Mouse (Mus musculus) layer of hippocampus, adult 8-10 months (tissue): ENCODE measurements at regions not wholly inside any gene's neighbourhood (a gene's known extent, or its start where the extent isn't known, plus 50 kb on each side); places are given as distances from the start of the nearest gene placed in this dataset.

ENCODE experiments used
- DNase-seq, 2 experiments: peaks; one replicate each; pipeline ENCODE4 v3.0.0; 2022; ENCODE audit warnings: low spot score in 2 of 2

- DNase-seq = peak; percentile 57 to 72
Observed at GRCm38 (mm10) chr8:115428528-115429290, 278.9 kb downstream of the Maf start.

DNA sequence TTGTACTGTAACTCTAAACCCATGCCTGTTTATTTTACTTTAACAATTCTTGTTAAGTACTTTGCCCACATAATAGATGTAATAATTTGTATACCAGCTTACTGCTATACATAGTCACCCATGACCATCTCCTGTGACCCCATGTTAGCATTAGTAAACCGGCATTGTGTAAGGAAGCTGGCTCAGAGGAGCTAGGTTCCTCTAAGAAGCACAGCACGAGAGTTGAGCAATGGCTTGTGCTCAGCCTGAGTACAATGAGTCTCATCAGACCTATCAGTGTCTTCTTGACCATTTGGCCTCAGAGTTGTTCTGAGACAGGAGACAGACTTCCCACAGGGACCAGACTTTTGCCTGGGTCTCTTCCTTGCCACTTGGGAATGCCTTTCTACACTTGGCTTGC lies 279.6 kb downstream of the Maf start:
- DNase-seq = no peak

DNA sequence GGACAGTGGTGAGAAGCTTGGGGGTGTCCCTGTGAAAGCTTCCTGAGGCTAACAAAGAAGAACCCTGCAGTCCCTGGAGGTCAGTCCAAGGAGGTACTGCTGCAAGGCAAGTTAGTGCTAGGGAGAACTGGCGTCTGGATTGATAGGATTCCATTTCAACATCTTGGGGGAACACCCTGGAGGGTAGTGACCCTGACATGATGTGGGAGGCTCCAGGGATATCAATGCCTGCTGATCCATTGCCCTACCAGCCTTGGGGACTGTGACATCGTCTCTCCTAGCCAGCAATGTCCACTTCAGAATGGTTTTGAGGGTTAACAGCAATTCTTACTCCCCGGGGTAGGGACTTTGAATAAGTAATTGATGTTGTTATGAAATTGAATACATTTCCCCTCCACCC lies 280.1 kb downstream of the Maf start:
- no peak for DNase-seq

DNA sequence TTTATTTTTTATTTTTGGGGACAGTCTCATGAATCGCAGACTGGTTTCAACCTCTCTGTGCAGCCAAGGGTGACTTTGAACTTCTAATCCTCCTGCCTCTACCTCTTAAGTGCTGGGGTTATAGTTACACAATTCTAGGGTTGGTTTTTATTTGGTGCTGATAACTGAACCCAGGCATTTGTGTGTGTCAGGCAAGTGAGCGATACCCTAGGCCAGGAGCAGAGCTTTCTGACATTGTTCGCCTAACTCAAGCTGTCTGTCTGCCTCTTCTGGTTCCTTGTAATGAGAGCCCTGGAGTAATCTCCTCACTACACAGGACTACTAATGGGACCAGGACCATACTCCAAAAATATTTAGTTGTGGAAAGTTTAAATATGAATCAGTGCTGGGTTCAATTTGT lies 281.1 kb downstream of the Maf start:
- DNase-seq = no peak

- no peak for DNase-seq
Observed at GRCm38 (mm10) chr8:115425360-115425759, 282.2 kb downstream of the Maf start.

DNA sequence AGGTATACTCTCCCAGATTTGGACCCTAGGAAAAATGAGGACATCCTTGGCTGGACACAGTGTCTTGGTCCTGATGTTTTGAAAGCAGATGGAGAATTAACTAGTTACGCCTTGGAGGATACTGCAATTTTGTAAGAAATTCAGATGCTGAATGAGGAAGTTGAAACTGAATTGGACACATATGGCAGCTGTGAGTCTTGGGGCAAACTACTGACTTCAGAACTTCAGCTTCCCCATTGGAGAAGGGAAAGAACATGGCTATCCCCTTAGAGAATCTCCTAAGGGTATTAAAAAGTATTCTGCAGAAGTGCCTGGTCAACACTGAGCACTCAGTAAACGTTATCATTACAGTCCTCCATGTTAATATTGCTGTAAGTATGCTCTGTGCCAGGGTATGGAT lies 283.9 kb downstream of the Maf start:
- no peak for DNase-seq

GRCm38 (mm10) chr8:115423056-115423455 lies 284.5 kb downstream of the Maf start:
- no peak for DNase-seq

DNA sequence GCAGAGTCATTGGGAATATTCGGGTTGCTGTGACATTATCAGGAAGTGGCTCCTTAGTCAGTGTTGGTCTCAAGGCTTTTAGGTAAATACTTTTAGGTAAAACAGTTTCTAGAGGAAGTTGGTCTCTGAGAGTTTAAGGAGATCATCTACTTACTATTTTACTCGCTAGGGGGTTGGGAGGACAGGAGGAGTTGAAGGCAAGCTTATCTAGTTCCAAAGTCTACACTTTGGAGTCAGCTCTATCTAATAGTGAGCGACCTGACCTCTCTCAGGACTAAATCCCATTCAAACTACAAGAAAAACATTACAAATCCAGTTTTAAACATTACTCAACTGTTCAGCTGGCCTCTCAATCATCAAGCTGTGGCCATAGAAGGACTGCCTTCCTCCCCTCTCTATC lies 287.1 kb downstream of the Maf start:
- no peak for DNase-seq

GRCm38 (mm10) chr8:115420131-115420530 lies 287.5 kb downstream of the Maf start:
- no peak for DNase-seq

GRCm38 (mm10) chr8:115418056-115418455 lies 289.5 kb downstream of the Maf start:
- DNase-seq = no peak

DNA sequence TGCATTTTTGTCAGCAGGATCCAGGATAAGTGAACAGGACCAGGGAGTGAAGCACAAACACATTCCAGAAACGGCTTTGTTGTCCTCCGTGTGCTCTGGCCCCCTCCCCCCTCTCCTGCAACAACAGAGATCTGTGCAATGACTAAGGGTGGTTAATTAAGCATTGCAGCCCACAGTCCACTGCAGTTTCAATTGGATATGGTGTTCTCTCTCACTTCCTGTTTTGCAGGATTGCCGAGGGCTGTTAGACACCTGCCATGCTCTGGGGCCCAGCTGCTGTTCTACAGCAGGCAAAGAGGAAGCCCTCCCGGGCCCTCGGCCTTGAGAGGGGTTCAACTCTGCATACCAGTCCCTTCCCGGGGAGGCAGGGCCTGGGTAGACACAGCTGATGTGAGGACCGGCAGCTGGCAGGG lies 293.5 kb downstream of the Maf start:
- peak in 1 of 2 experiments; percentile 4 for DNase-seq

- DNase-seq = no peak
Observed at GRCm38 (mm10) chr8:115411756-115412155, 295.8 kb downstream of the Maf start.

DNA sequence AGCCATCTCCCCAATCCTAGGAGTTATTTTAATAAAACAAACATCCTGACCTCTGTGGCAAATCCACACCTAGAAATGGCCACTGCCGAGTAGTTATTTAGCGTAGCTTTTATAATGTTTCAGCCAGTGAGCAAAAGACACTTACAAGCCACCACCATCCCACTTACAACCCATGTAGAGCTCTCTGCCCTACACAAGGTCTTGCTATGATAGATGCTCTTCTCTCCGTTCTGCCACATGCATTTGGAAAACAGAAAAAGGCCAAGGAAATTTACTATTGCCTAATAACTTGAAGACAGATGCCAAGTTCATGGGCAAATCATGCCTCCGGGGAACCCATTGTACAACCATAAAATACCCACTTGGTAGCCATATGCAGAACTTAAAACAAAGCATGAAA lies 296.5 kb downstream of the Maf start:
- no peak for DNase-seq

GRCm38 (mm10) chr8:115410191-115410590 lies 297.4 kb downstream of the Maf start:
- no peak for DNase-seq

- no peak for DNase-seq
Observed at GRCm38 (mm10) chr8:115407535-115407934, 300.1 kb downstream of the Maf start.

GRCm38 (mm10) chr8:115403601-115404000 lies 304.0 kb downstream of the Maf start:
- DNase-seq = no peak

- no peak for DNase-seq
Observed at GRCm38 (mm10) chr8:115402471-115403197, 305.0 kb downstream of the Maf start.
